Mouse (Mus musculus) heart, adult 2 months (tissue): Measurements from ENCODE around the gene Ccdc51.

Experiments used
- CTCF ChIP-seq: fragments of 200-600 bp; IDR thresholded peaks from 2 replicates; pipeline ENCODE4 v1.8.1; 2022; ENCODE audit warnings: antibody characterized with exemption, mild to moderate bottlenecking, moderate library complexity
- EP300 ChIP-seq: fragments of 200-500 bp; IDR thresholded peaks from 2 replicates; pipeline ENCODE4 v1.6.1; 2011; ENCODE audit warnings: low read depth, low read length, control low read depth; ENCODE audit not compliant: insufficient read depth
- POLR2A ChIP-seq: fragments of 200-500 bp; IDR thresholded peaks from 2 replicates; pipeline ENCODE4 v1.6.1; 2011; ENCODE audit warnings: mild to moderate bottlenecking, low read depth, low read length, control low read depth; ENCODE audit not compliant: insufficient read depth

- TF ChIP-seq CTCF (no peak), POLR2A (no peak), EP300 (no peak)
Measured at GRCm38 (mm10) chr9:109049316-109049715, 33.0 kb upstream of the Ccdc51 start.
